Mouse (Mus musculus): ENCODE results near the gene Ptprg. TPM values are rescaled to one million over a fixed set of nuclear protein-coding genes. Genes with fewer than 3 reads are reported as not detected.

Gene Ptprg
- polyA plus RNA-seq, 1 experiment from 2014 or later, result 42.3 TPM

DNA sequence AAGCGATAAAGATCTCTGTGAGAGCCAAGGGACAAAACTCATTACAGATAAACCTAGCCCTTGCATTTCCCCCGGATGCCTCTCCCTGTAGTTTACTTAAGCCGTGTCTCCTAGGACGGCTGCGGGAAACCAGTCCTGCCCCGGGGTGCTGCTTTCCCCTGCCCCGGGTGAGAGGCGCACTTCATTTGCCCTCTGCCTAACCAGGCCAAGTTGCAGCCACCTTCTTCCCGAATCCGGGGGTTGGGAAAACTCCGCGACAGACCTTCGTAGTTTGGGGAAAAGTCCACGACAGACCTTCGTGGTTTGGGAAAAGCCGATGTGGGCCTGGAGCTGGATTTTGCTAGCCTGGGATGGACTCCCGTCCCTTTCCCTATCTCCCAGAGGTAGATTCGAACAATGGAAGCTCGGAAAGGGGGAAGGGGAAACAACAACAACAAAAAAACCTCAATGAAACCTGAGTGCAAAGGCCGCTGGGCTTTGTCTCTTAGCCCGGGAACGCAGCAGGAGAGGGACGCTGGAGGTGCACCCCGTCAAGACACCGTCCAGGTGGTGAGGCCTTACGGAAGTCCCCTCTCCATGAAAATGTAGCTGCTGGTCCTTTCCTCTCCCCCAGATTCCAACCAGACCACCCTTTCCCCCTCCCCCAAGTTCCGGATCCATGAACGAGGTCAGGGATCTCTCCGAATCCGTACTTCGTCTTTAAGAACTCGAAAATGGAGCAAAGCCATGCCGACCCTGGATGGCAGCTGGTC, 635 bp upstream of the Ptprg start:
- peak overlapping the region; percentile 81 for H3K4me2 ChIP-seq (ENCODE audit: low read depth, low read length)
- H3K4me1 ChIP-seq (ENCODE audit: control insufficient read depth, insufficient read depth, low read length), result peaks cover 16% of the 10 kb centered on the region
- H3K36me3 ChIP-seq (ENCODE audit: control insufficient read depth, insufficient read depth, low read length), result no peaks in the 10 kb centered on the region
- H3K27ac ChIP-seq (ENCODE audit: low read depth, low read length), result peak overlapping the region; percentile 92
- H3K27me3 ChIP-seq (ENCODE audit: control insufficient read depth, insufficient read depth, low read length), result no peaks in the 10 kb centered on the region
- H3K9ac ChIP-seq (replicated peaks; ENCODE audit: low read depth, low read length), result peak overlapping the region; percentile 76
- WGBS, result 2% methylated on average over 33 of the region's 33 CpGs
- H3K4me3 ChIP-seq (ENCODE audit: low read depth, low read length), result peak overlapping the region; percentile 67
- no peaks in the 10 kb centered on the region for H3K9me3 ChIP-seq (ENCODE audit: control insufficient read depth, low read length)
- peak; percentile 25 for ATAC-seq (ENCODE audit: low read depth)

DNA sequence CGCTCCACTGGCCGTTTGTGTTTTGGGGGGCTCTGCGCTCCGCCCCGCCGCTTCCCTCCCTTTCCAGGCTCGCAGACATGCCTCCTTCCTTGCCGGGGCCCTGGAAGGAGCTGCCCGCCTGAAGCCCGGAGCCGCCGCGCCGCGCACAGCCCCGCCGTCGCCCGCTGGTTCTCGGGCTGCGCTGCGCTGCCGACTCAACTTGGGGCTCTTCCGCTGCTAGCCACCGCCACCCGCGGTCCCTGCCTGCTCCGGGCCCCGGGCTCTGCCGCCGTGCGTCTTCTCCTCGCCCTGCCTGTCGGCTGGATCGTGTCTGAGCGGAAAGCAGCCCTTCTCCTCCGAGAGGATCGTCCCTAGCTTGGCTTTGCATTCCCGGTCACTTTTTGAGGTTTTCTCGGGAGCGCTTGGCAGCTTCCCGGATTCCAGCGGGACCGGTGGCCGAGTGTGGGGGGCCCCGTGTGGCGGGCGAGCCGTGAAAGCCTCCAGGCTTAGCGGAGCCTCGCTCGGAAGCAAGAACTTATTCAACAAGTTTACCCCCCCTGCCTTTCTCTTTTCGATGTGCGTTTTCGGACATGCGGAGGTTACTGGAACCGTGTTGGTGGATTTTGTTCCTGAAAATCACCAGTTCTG, 460 bp downstream of the Ptprg start:
- no peaks in the 10 kb centered on the region for H3K27me3 ChIP-seq (ENCODE audit: control insufficient read depth, insufficient read depth, low read length)
- H3K36me3 ChIP-seq (ENCODE audit: control insufficient read depth, insufficient read depth, low read length), result no peaks in the 10 kb centered on the region
- H3K4me3 ChIP-seq (ENCODE audit: low read depth, low read length), result peak overlapping the region; percentile 67
- H3K4me1 ChIP-seq (ENCODE audit: control insufficient read depth, insufficient read depth, low read length), result peaks cover 16% of the 10 kb centered on the region
- ATAC-seq (ENCODE audit: low read depth), result peak; percentile 56
- peak overlapping the region; percentile 76 for H3K9ac ChIP-seq (replicated peaks; ENCODE audit: low read depth, low read length)
- H3K27ac ChIP-seq (ENCODE audit: low read depth, low read length), result peak overlapping the region; percentile 92
- no peaks in the 10 kb centered on the region for H3K9me3 ChIP-seq (ENCODE audit: control insufficient read depth, low read length)
- under 1% methylated on average over 56 of the region's 57 CpGs for WGBS
- H3K4me2 ChIP-seq (ENCODE audit: low read depth, low read length), result peak overlapping the region; percentile 81

DNA sequence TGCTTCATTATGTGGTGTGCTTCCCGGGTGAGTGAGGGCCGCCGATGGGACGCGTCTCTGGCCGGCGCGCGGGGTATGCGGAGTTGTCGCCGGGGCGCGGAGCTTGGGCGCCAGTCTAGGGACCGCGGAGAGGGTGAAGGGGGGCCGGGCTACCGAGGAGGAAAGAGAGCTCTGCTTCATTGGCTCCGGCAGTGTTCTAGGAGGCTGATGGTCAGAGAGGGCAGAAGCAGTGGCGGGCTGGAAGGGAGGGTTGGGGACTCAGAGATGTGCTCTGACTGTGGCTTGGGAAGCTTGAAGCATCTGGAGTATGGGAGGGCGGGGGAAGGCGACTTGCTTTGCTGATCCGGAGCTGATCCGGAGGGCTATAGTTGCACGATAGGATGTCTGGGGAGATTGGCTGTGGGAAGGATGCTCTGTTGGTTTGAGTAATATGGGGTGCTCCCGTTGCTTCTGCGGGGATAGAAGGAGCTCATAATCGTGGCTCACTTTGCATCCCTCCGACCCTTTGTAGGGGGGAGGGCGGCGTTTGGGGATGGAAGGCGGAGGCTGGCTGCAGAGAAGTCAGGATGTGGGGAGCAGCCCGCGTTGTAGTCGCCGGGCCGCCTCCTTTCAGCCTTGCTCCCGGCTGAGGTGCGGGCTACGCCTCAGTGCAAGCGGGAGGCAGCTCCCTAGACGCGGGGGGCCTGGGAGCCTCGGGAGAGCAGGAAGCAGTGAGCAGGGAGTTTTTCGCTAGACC, 1.1 kb downstream of the Ptprg start:
- Histone ChIP-seq H3K9ac (replicated peaks; ENCODE audit: low read depth, low read length) (peak overlapping the region; percentile 76), H3K4me3 (ENCODE audit: low read depth, low read length) (peak overlapping the region; percentile 67), H3K4me1 (ENCODE audit: control insufficient read depth, insufficient read depth, low read length) (peaks cover 16% of the 10 kb centered on the region), H3K36me3 (ENCODE audit: control insufficient read depth, insufficient read depth, low read length) (no peaks in the 10 kb centered on the region), H3K4me2 (ENCODE audit: low read depth, low read length) (peak overlapping the region; percentile 81), H3K9me3 (ENCODE audit: control insufficient read depth, low read length) (no peaks in the 10 kb centered on the region), H3K27me3 (ENCODE audit: control insufficient read depth, insufficient read depth, low read length) (no peaks in the 10 kb centered on the region), H3K27ac (ENCODE audit: low read depth, low read length) (peak overlapping the region; percentile 92)
- WGBS, result under 1% methylated on average over 45 of the region's 46 CpGs
- ATAC-seq (ENCODE audit: low read depth), result peak; percentile 35

DNA sequence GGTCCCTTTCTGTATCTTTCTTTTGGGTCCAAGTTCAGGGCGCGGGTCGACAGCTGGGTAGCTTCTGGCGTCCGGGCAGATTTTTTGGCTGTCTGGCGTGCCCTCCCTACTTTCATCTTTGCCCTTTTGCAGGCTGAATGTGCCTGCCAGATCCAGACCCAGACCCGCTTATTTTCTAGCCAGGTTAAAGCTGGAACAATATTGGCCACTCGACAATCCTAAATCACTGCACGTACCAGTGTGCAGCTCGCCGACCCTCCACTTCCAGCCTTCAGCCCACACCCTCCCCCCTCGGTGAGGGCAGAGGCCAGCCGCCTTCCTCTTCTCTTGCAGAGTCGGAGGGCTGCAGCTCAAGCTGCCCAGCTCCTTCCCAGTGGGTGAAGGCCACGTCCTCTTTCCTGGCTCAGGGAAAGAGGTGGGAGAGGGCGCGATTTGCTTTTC, 1.7 kb downstream of the Ptprg start:
- H3K4me3 ChIP-seq (ENCODE audit: low read depth, low read length), result peak overlapping the region; percentile 67
- 0 out of 2 replicates have a peak, but pooled peaks have one; percentile 16 for ATAC-seq (ENCODE audit: low read depth)
- H3K4me2 ChIP-seq (ENCODE audit: low read depth, low read length), result peak overlapping the region; percentile 81
- peak overlapping the region; percentile 92 for H3K27ac ChIP-seq (ENCODE audit: low read depth, low read length)
- no peaks in the 10 kb centered on the region for H3K36me3 ChIP-seq (ENCODE audit: control insufficient read depth, insufficient read depth, low read length)
- no peaks in the 10 kb centered on the region for H3K27me3 ChIP-seq (ENCODE audit: control insufficient read depth, insufficient read depth, low read length)
- H3K9me3 ChIP-seq (ENCODE audit: control insufficient read depth, low read length), result no peaks in the 10 kb centered on the region
- peaks cover 16% of the 10 kb centered on the region for H3K4me1 ChIP-seq (ENCODE audit: control insufficient read depth, insufficient read depth, low read length)
- WGBS, result under 1% methylated on average over 17 of the region's 17 CpGs
- H3K9ac ChIP-seq (replicated peaks; ENCODE audit: low read depth, low read length), result peak overlapping the region; percentile 76

DNA sequence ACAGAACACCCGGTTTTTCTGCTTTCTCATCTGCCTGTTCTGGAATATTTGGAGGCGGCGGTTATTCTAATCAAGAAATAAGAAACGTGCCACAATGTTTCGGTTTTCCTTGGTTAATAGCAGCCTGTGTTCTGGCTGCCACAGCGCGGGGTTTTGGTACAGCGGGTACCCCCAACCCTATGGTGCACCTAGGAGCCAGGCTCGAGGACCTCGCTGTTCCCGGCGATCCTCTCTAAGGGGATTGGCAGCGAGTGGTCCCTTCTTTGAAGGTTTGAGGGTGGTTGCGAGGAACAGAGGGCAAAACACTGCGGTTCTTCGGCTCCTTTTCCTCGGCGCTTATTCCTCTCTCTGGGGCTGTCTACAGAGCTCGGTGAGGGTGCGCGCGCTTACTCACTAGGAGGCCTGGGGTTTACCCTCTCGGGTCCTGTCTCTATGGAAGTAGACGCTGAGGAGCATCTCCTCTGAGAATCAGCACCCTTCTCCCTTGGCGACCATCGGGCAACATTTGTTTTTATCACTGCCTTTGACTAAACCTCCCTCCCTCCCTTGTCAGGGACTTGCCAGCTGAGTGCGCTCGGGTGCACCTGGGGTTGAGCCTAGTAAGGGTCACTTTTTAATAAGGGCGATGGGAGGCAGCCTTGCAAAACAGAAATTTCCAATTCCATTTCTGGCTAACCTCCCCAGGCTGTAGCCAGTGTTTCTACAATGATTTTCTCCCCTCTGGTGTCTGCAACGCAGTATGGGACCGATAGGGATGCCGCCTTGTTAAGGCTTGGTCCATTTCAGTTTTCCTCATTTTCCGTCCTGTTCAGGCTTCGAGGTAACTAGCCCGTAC, 2.4 kb downstream of the Ptprg start:
- no peak for ATAC-seq (ENCODE audit: low read depth)

DNA sequence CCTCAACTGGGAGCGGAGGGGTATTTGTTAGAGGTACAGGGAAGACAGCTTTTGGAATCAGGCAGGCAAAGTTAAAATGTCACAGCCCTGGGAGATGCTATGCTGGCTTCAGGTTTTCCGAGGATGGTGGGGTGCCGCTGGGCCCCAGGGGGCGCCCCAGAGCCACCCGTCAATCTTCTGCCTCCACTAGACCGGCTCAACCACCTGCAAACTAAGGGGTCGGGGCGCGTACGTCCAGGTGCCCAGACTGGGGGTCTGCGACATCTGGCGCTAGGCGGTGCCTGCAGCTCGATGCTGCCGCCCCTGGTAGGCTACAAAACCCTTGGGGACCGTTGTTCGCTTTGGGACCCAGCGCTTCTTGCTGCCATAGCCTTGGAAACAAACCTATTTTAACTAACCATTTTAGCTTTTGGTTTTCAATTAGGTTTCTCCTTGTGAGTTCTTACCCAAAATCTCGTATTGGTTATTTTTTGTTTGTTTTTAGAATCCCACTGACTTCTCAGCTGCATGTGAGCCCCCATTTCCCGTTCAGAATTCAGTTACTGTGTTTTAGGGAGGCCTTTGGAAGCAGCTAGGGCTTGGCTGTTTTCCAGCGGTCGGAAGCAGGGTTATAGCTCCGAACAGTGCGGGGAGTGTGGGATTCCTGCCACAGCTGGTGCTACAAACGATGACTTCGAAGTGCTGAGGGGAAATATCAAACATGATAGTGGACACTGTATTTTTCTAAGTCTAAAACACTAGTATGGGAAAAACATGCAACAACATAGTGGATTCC, 3.2 kb downstream of the Ptprg start:
- no peaks in the 10 kb centered on the region for H3K9me3 ChIP-seq (ENCODE audit: control insufficient read depth, low read length)
- peak overlapping the region; percentile 76 for H3K9ac ChIP-seq (replicated peaks; ENCODE audit: low read depth, low read length)
- peak overlapping the region; percentile 92 for H3K27ac ChIP-seq (ENCODE audit: low read depth, low read length)
- H3K36me3 ChIP-seq (ENCODE audit: control insufficient read depth, insufficient read depth, low read length), result no peaks in the 10 kb centered on the region
- peak overlapping the region; percentile 67 for H3K4me3 ChIP-seq (ENCODE audit: low read depth, low read length)
- peaks cover 16% of the 10 kb centered on the region for H3K4me1 ChIP-seq (ENCODE audit: control insufficient read depth, insufficient read depth, low read length)
- H3K4me2 ChIP-seq (ENCODE audit: low read depth, low read length), result peak overlapping the region; percentile 81
- 3% methylated on average over 26 of the region's 26 CpGs for WGBS
- ATAC-seq (ENCODE audit: low read depth), result peak; percentile 19; the same call in 1 of the 2 replicates
- no peaks in the 10 kb centered on the region for H3K27me3 ChIP-seq (ENCODE audit: control insufficient read depth, insufficient read depth, low read length)

More for the DNA sequence above, 2.4 kb downstream of the Ptprg start:
- Histone ChIP-seq H3K9ac (replicated peaks; ENCODE audit: low read depth, low read length) (peak overlapping the region; percentile 76), H3K27ac (ENCODE audit: low read depth, low read length) (peak overlapping the region; percentile 92), H3K4me3 (ENCODE audit: low read depth, low read length) (peak overlapping the region; percentile 67), H3K9me3 (ENCODE audit: control insufficient read depth, low read length) (no peaks in the 10 kb centered on the region), H3K27me3 (ENCODE audit: control insufficient read depth, insufficient read depth, low read length) (no peaks in the 10 kb centered on the region), H3K36me3 (ENCODE audit: control insufficient read depth, insufficient read depth, low read length) (no peaks in the 10 kb centered on the region), H3K4me1 (ENCODE audit: control insufficient read depth, insufficient read depth, low read length) (peaks cover 16% of the 10 kb centered on the region), H3K4me2 (ENCODE audit: low read depth, low read length) (peak overlapping the region; percentile 81)
- under 1% methylated on average over 35 of the region's 35 CpGs for WGBS

DNA sequence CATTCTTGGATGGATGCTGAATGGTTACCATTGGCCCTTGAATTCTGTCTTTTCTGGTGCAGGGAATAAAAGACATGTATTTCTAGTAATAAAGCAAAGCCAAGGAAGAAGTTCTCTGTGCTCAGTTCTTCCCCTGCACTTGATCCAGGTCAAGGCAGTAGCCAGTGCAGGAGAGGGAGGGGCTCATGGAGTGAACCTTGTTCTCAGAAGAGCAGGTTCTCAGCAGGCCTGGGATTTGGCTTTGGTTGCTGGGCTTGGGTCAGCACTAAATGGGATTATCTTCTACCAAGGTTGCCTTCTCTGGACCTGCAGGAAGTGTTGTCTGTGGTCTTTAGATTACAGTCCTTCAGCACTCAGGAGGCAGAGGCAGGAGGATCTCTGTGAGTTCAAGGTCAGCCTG, 5.2 kb downstream of the Ptprg start:
- H3K27ac ChIP-seq (ENCODE audit: low read depth, low read length), result no peak overlapping the region
- H3K36me3 ChIP-seq (ENCODE audit: control insufficient read depth, insufficient read depth, low read length), result no peaks in the 10 kb centered on the region
- H3K9ac ChIP-seq (replicated peaks; ENCODE audit: low read depth, low read length), result no peak overlapping the region
- H3K9me3 ChIP-seq (ENCODE audit: control insufficient read depth, low read length), result no peaks in the 10 kb centered on the region
- H3K27me3 ChIP-seq (ENCODE audit: control insufficient read depth, insufficient read depth, low read length), result no peaks in the 10 kb centered on the region
- H3K4me3 ChIP-seq (ENCODE audit: low read depth, low read length), result no peak overlapping the region
- ATAC-seq (ENCODE audit: low read depth), result no peak
- H3K4me1 ChIP-seq (ENCODE audit: control insufficient read depth, insufficient read depth, low read length), result 0 out of 2 replicates have a peak, but pooled peaks cover 10% of the 10 kb centered on the region
- H3K4me2 ChIP-seq (ENCODE audit: low read depth, low read length), result no peak overlapping the region

All from neural tube, embryonic 14.5 days (tissue).